Mouse (Mus musculus): ENCODE measurements around the gene Asb13. TPM values are rescaled to one million over a fixed set of nuclear protein-coding genes. Genes with fewer than 3 reads are reported as not detected.

The Asb13 gene
- polyA plus RNA-seq (2012; ENCODE audit: insufficient read depth, insufficient read length, low replicate concordance, missing spikeins) = not detected in 2 replicates

DNA sequence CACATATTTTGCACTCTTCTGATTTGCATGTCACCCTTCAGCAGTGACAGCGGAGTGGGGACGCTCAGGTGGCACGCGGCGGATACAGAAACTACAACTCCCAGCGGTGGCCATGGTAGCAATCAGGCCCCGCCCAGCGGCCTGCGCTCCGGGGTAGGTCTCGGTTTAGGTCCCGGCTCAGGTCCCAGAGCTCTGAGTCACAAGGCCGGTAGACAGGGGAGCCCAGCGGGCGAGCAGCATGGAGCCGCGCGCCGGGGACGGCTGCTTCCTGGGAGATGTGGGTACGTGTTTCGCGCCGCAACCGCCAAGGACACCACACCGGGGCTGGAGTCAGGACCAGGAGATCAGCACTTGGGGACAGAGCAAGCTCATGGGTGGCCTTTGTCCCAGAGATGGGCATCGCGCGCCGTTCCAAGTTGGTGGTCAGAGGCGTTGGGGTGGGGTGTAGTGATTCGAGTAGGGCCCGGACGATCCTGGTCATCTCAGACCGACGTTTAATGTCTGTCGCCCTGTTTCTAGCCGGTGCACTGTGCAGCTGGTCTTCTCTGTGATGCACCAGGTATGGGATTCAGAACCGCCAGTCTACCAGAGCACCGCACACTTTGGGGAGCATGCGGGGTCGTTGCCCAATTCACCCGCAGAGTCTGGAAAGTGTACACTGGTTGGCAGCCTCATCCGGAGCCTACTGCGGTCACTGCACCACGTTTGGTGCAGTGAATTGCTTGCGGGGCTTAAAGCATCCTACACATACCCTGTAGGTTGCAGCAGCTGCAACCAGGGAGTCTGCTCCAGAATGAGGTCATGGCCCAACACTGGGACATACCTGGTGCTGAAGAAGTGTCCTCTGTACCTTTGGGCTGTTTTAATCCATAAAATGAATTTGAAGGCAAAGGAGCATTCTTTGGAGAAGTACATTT, at the start of gene Asb13:
Gene Asb13, plus strand, starts transcription at position 138 of the 917 bp plus-strand sequence.
- Histone ChIP-seq H3K4me3 (ENCODE audit: insufficient read depth, low read depth, low read length) (peak within 1 kb of the TSS; percentile 63), H3K4me1 (ENCODE audit: control insufficient read depth, insufficient read depth, low read length) (no peaks in the 10 kb centered on the region), H3K27ac (ENCODE audit: insufficient read depth, low read depth, low read length) (peak within 1 kb of the TSS; percentile 31; the same call in 1 of the 2 replicates)
- TF ChIP-seq CTCF (IDR thresholded peaks at IDR 0.05; ENCODE audit: insufficient read depth, low read depth, low read length) (0 out of 2 replicates have a peak, but pooled peaks have one; percentile 7), POLR2A (IDR thresholded peaks at IDR 0.05; ENCODE audit: insufficient read depth, low read depth, low read length) (peak; percentile 62)
- WGBS = under 1% methylated on average over 47 of the region's 47 CpGs

DNA sequence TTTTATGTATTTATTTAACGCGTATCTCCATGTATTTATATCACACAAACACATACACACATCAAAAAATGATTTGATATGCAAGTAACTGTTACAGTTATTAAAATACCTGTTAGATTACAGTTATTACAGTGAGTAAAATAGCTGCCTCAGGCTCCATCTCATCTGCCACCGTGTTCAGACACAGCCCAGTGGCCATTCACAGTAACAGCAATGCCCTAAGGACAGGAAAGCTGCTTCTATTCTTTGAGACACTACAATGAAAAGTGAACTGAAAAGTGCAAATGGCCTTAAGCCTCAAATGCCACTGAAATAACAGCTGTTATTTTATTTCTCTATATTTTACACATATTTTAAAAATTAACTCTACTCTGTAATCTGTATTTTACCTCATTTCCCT, 43.0 kb upstream of the Asb13 start:
- WGBS = 80% methylated on average over 3 of the region's 3 CpGs
- no peak overlapping the region for H3K4me3 ChIP-seq (ENCODE audit: insufficient read depth, low read depth, low read length)
- H3K27ac ChIP-seq (ENCODE audit: insufficient read depth, low read depth, low read length) = no peak overlapping the region
- no peak for TF ChIP-seq POLR2A (IDR thresholded peaks at IDR 0.05; ENCODE audit: insufficient read depth, low read depth, low read length)
- TF ChIP-seq CTCF (IDR thresholded peaks at IDR 0.05; ENCODE audit: insufficient read depth, low read depth, low read length) = no peak
- no peaks in the 10 kb centered on the region for H3K4me1 ChIP-seq (ENCODE audit: control insufficient read depth, insufficient read depth, low read length)

DNA sequence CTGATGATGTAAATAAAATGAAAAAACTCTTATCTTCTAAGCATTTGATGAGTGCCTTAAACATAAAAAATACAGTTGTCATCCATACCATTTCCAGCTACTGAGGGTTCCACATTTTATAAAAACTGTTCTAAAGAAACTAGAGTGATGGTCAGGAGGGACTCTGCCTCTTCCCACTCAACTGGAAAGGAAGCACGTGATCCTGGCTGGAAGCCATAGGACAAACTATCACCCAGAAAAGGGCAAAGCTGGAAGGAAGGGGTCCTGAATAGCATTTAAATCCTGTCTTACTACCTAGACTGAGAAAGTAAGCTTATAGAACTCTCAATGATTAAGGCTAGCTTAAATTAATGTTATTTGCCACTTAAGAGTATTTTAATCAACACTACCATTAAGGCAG, 39.5 kb upstream of the Asb13 start:
- TF ChIP-seq CTCF (IDR thresholded peaks at IDR 0.05; ENCODE audit: insufficient read depth, low read depth, low read length) = no peak
- TF ChIP-seq POLR2A (IDR thresholded peaks at IDR 0.05; ENCODE audit: insufficient read depth, low read depth, low read length) = no peak
- H3K4me3 ChIP-seq (ENCODE audit: insufficient read depth, low read depth, low read length) = no peak overlapping the region
- 83% methylated on average over 1 of the region's 1 CpGs for whole genome bisulfite sequencing
- no peak overlapping the region for H3K27ac ChIP-seq (ENCODE audit: insufficient read depth, low read depth, low read length)
- no peaks in the 10 kb centered on the region for H3K4me1 ChIP-seq (ENCODE audit: control insufficient read depth, insufficient read depth, low read length)

DNA sequence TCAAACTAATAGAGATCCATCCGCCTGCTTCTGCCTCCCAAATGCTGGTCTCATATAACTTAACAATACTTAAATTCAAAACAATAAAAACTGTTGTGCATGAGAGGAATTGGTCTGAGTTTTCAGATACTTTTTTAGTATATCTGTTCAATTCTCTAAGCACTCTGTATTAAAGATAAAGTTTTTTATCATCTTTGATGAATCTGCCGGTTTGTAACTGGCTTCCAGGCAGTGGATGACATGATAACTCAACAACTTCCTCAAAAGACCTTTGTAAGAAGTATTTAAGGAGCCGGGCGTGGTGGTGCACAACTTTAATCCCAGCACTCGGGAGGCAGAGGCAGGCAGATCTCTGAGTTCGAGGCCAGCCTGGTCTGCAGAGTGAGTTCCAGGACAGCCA, 37.6 kb upstream of the Asb13 start:
- H3K27ac ChIP-seq (ENCODE audit: insufficient read depth, low read depth, low read length) = no peak overlapping the region
- WGBS = 94% methylated on average over 6 of the region's 6 CpGs

DNA sequence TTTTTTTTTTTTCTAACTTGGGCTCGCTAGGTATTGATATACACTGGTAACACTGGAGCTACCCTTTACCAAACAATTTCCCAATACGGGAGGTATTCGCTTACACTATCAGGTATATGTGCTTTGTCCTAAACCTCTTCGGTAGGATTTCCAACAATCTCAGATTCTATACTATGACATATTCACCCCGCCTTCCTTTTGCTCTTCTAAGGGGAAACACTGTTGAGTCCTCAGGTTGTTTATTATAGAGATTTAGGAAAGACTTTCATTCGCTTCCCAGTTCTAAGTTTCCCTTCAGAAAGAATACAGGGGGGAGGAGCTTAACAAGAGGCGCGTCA, 24.1 kb upstream of the Asb13 start:
- TF ChIP-seq CTCF (IDR thresholded peaks at IDR 0.05; ENCODE audit: insufficient read depth, low read depth, low read length) = no peak
- TF ChIP-seq POLR2A (IDR thresholded peaks at IDR 0.05; ENCODE audit: insufficient read depth, low read depth, low read length) = no peak
- Histone ChIP-seq H3K27ac (ENCODE audit: insufficient read depth, low read depth, low read length) (no peak overlapping the region), H3K4me3 (ENCODE audit: insufficient read depth, low read depth, low read length) (peak overlapping the region; percentile 92), H3K4me1 (ENCODE audit: control insufficient read depth, insufficient read depth, low read length) (no peaks in the 10 kb centered on the region)
- WGBS = 18% methylated on average over 8 of the region's 8 CpGs

More for the DNA sequence above, 37.6 kb upstream of the Asb13 start:
- Histone ChIP-seq H3K4me3 (ENCODE audit: insufficient read depth, low read depth, low read length) (no peak overlapping the region), H3K4me1 (ENCODE audit: control insufficient read depth, insufficient read depth, low read length) (no peaks in the 10 kb centered on the region)
- TF ChIP-seq POLR2A (IDR thresholded peaks at IDR 0.05; ENCODE audit: insufficient read depth, low read depth, low read length) (no peak), CTCF (IDR thresholded peaks at IDR 0.05; ENCODE audit: insufficient read depth, low read depth, low read length) (no peak)

DNA sequence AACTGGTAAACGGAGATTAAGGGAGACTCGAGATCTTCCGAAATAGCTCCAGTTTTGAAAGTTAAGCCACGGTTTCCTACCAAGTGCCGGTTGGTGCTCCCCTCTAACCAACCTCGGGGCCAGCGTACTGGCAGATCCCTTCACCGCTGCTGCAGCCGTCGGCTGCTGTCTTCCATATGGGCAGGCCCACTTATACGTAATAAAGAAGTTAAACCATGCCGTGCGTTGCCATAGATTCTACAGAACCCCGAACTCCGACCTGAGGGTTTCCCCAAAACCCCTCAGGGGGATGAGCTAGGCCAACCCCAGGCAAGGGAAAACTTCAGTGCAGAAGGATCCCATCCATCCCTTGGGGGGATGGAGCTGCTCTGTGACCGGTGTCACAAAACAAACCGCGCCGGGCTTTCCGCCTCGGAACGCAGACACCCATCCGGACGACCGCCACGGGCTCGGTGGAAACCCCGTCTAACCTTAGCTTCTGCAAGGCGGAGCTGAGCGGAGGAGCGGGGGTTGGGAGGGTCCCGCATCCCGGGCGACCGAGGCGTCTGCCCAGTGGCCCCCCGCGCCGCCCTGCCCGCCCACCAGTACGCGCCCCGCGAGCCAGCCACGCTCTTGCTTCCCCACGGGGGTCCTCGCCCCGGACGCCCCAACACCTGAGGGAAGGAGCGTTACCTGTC, 23.6 kb upstream of the Asb13 start:
- no peak for TF ChIP-seq POLR2A (IDR thresholded peaks at IDR 0.05; ENCODE audit: insufficient read depth, low read depth, low read length)
- no peak for TF ChIP-seq CTCF (IDR thresholded peaks at IDR 0.05; ENCODE audit: insufficient read depth, low read depth, low read length)
- H3K4me3 ChIP-seq (ENCODE audit: insufficient read depth, low read depth, low read length) = peak overlapping the region; percentile 92
- WGBS = under 1% methylated on average over 50 of the region's 50 CpGs
- H3K27ac ChIP-seq (ENCODE audit: insufficient read depth, low read depth, low read length) = peak overlapping the region; percentile 70; the same call in 1 of the 2 replicates
- H3K4me1 ChIP-seq (ENCODE audit: control insufficient read depth, insufficient read depth, low read length) = no peaks in the 10 kb centered on the region

DNA sequence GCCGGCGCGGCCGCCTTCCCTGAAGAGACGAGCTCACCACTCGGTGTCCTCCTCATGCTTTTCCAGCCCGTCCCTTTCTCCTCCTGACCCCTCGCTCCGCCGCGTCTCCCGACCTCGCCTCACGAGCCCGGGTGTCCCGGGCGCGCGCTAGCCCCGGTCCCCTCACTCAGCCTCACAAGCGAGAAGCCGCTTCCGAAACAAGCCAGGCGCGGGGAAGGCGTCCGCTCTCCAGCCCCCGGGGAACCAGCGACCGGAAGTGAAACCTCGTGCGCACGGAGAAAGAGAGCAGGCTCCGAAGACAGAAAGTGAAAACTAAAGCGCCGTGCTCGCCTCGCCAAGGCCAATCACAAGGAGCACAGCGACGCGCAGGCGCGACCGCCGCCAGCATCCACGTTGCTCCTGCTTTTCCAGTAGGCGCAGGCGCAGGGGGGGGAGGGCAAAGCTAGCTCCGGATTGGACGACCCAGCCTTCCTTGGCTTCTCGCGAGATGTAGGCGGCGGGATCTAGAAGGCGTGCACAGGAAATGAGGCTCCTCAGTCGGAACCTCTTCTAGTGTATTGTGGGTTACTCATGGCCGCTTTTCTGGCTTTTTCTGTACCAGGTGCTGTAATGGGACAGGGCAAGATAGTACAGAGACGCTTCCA, 22.9 kb upstream of the Asb13 start, which contains the start of gene Fam208b:
Gene Fam208b, minus strand, starts transcription at position 314 of the 644 bp plus-strand sequence.
- WGBS = under 1% methylated on average over 58 of the region's 58 CpGs
- Histone ChIP-seq H3K4me1 (ENCODE audit: control insufficient read depth, insufficient read depth, low read length) (no peaks in the 10 kb centered on the region), H3K27ac (ENCODE audit: insufficient read depth, low read depth, low read length) (peak within 1 kb of the TSS; percentile 70; the same call in 1 of the 2 replicates), H3K4me3 (ENCODE audit: insufficient read depth, low read depth, low read length) (peak within 1 kb of the TSS; percentile 92)
- peak; percentile 60 for TF ChIP-seq POLR2A (IDR thresholded peaks at IDR 0.05; ENCODE audit: insufficient read depth, low read depth, low read length)
- no peak for TF ChIP-seq CTCF (IDR thresholded peaks at IDR 0.05; ENCODE audit: insufficient read depth, low read depth, low read length)

DNA sequence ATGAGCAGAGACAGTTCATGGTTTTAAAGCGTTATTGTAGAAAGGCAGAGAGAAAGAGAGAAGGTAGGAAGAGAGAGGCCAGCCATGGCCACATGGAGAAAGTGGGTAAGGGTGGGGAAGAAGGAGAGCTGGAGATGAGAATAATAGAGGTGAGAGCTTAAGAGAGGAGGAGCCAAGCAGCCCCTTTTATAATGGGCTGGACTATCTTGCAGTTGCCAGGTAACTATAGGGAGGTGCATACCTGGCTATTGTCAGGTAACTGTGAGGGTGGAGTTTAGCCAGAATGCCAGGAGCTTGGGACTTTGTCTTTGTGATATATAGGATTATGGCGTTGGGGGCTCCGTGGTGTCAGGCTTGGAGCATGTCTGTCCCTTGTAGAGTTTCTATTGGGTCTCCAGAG, 6.7 kb upstream of the Asb13 start:
- Histone ChIP-seq H3K27ac (ENCODE audit: insufficient read depth, low read depth, low read length) (no peak overlapping the region), H3K4me3 (ENCODE audit: insufficient read depth, low read depth, low read length) (no peak overlapping the region), H3K4me1 (ENCODE audit: control insufficient read depth, insufficient read depth, low read length) (no peaks in the 10 kb centered on the region)
- 65% methylated on average over 3 of the region's 3 CpGs for WGBS
- TF ChIP-seq POLR2A (IDR thresholded peaks at IDR 0.05; ENCODE audit: insufficient read depth, low read depth, low read length) = no peak
- TF ChIP-seq CTCF (IDR thresholded peaks at IDR 0.05; ENCODE audit: insufficient read depth, low read depth, low read length) = no peak
